In the genomic region with DNA sequence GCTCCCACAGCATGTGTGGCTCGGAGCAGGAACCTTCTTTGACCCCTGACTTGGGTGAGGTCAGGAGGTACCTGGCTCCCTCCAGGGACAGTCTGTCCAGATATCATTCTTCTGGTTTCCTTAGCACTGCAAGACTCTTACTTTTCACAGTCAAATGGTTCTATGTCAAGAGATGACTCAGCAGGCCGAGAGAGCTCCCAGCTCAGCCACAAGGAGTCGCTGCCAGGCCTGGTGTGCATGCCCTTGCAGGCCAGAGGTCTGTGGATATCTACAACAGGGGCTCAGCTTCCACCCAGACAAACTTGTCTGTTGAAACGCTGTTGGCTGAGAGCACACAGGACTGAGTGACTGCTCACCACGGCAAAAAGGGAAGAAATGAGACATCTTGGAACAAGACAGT, we compare ENCODE assay signal across 10 mouse cellular contexts. TPM values are rescaled to one million over a fixed set of nuclear protein-coding genes. Genes with fewer than 3 reads are reported as not detected.
DNase-seq lines count a peak whose midpoint lies in the region; ATAC-seq and TF ChIP-seq lines count a peak whose summit lies in the region.
"Had no signal": no experiment of that assay in that cellular context is flagged by ENCODE, and none has a peak within 500 bp of the region (broad histone marks: within the 10 kb centered on the region; RNA-seq: fewer than 3 reads in every experiment).

No protein-coding gene starts in this region.

- no peak overlapping the region for H3K4me2 ChIP-seq in intestine, postnatal 0 days (replicated peaks; ENCODE audit: low read depth)
- H3K4me2 ChIP-seq in intestine, embryonic 15.5 days (replicated peaks): no peak overlapping the region
- H3K4me2 ChIP-seq: embryonic facial prominence, embryonic 13.5 days had no signal

- 53% methylated on average over 5 of the region's 5 CpGs for WGBS in intestine, postnatal 0 days
- 54% methylated on average over 5 of the region's 5 CpGs for WGBS in intestine, embryonic 15.5 days
- 45% methylated on average over 5 of the region's 5 CpGs for WGBS in olfactory bulb, adult 2 months

- no peak for ATAC-seq in intestine, postnatal 0 days
- ATAC-seq in intestine, embryonic 15.5 days: no peak
- no peak for ATAC-seq in activated CD4-positive, CD25-positive, alpha-beta regulatory T cell, adult 4 months

- no peak for TF ChIP-seq POLR2A in ES-Bruce4 (IDR thresholded peaks at IDR 0.05; ENCODE audit: insufficient read depth, low read length)
- no peak for TF ChIP-seq POLR2A in brain, embryonic 14.5 days (IDR thresholded peaks at IDR 0.05; ENCODE audit: borderline replicate concordance, extremely low read depth, insufficient read depth, insufficient read length, poor library complexity, severe bottlenecking)
- no peak for TF ChIP-seq POLR2A in olfactory bulb, adult 2 months (IDR thresholded peaks at IDR 0.05; ENCODE audit: insufficient read depth, low read depth, low read length)

- H3K9ac ChIP-seq in intestine, postnatal 0 days (ENCODE audit: low read depth, low read length): no peak overlapping the region
- no peak overlapping the region for H3K9ac ChIP-seq in intestine, embryonic 15.5 days
- H3K9ac ChIP-seq in ES-Bruce4 (ENCODE audit: low read depth, poor library complexity, severe bottlenecking): no peak overlapping the region
- H3K9ac ChIP-seq: embryonic facial prominence, embryonic 13.5 days had no signal

- no peak for DNase-seq in brain, embryonic 14.5 days (ENCODE audit: low read depth)
- DNase-seq in kidney, adult 8-10 months: peak; percentile 30 to 67
- no peak for DNase-seq in right cerebral cortex, adult 2 months (ENCODE audit: low spot score in 2 of 2)

- no peaks in the 10 kb centered on the region for H3K9me3 ChIP-seq in intestine, postnatal 0 days (ENCODE audit: control insufficient read depth)
- no peaks in the 10 kb centered on the region for H3K9me3 ChIP-seq in intestine, embryonic 15.5 days
- no peaks in the 10 kb centered on the region for H3K9me3 ChIP-seq in ES-Bruce4 (replicated peaks; ENCODE audit: control insufficient read depth, insufficient read depth, low read length, poor library complexity, severe bottlenecking)
- H3K9me3 ChIP-seq: embryonic facial prominence, embryonic 13.5 days had no signal

- no peaks in the 10 kb centered on the region for H3K27me3 ChIP-seq in intestine, postnatal 0 days (replicated peaks; ENCODE audit: control insufficient read depth, insufficient read depth, low read length)
- no peaks in the 10 kb centered on the region for H3K27me3 ChIP-seq in intestine, embryonic 15.5 days (replicated peaks)
- no peaks in the 10 kb centered on the region for H3K27me3 ChIP-seq in ES-Bruce4 (ENCODE audit: control insufficient read depth, insufficient read depth, low read length, poor library complexity, severe bottlenecking)
- H3K27me3 ChIP-seq: embryonic facial prominence, embryonic 13.5 days had no signal

- H3K27ac ChIP-seq in intestine, postnatal 0 days (ENCODE audit: low read depth, low read length): no peak overlapping the region
- H3K27ac ChIP-seq in intestine, embryonic 15.5 days: no peak overlapping the region
- H3K27ac ChIP-seq in ES-Bruce4 (ENCODE audit: insufficient read depth, low read length): 0 out of 2 replicates have a peak overlapping the region, but pooled peaks have one; percentile 17
- no peak overlapping the region for H3K27ac ChIP-seq in olfactory bulb, adult 2 months (ENCODE audit: insufficient read depth, low read depth, low read length)
- H3K27ac ChIP-seq: embryonic facial prominence, embryonic 13.5 days had no signal

- H3K4me3 ChIP-seq in intestine, postnatal 0 days (ENCODE audit: low read depth, low read length): no peak overlapping the region
- H3K4me3 ChIP-seq in intestine, embryonic 15.5 days (replicated peaks): no peak overlapping the region
- H3K4me3 ChIP-seq in ES-Bruce4 (ENCODE audit: low read depth, low read length): no peak overlapping the region
- H3K4me3 ChIP-seq in olfactory bulb, adult 2 months (ENCODE audit: insufficient read depth, low read depth, low read length): no peak overlapping the region
- H3K4me3 ChIP-seq: embryonic facial prominence, embryonic 13.5 days had no signal

- TF ChIP-seq CTCF in intestine, postnatal 0 days (IDR thresholded peaks at IDR 0.05; ENCODE audit: low read depth): peak; percentile 84
- TF ChIP-seq CTCF in ES-Bruce4 (IDR thresholded peaks at IDR 0.05; ENCODE audit: low read depth, low read length): peak; percentile 79
- peak; percentile 44 for TF ChIP-seq CTCF in brain, embryonic 14.5 days (IDR thresholded peaks at IDR 0.05; ENCODE audit: borderline replicate concordance, extremely low read depth, insufficient read depth, insufficient read length)
- peak; percentile 61; the same call in 1 of the 2 replicates for TF ChIP-seq CTCF in olfactory bulb, adult 2 months (IDR thresholded peaks at IDR 0.05; ENCODE audit: insufficient read depth, low read depth, low read length)

- no peaks in the 10 kb centered on the region; the same call in 1 of the 2 replicates for H3K36me3 ChIP-seq in intestine, postnatal 0 days (ENCODE audit: control insufficient read depth, insufficient read depth)
- no peaks in the 10 kb centered on the region for H3K36me3 ChIP-seq in intestine, embryonic 15.5 days
- H3K36me3 ChIP-seq in ES-Bruce4 (ENCODE audit: control insufficient read depth, insufficient read depth, low read length, poor library complexity, severe bottlenecking): 0 out of 2 replicates have a peak, but pooled peaks cover 4% of the 10 kb centered on the region

- H3K4me1 ChIP-seq in intestine, postnatal 0 days (replicated peaks; ENCODE audit: control insufficient read depth, insufficient read depth, low read length): no peaks in the 10 kb centered on the region
- 0 out of 2 replicates have a peak, but pooled peaks cover 8% of the 10 kb centered on the region for H3K4me1 ChIP-seq in intestine, embryonic 15.5 days (replicated peaks)
- peaks cover 7% of the 10 kb centered on the region for H3K4me1 ChIP-seq in ES-Bruce4 (ENCODE audit: control insufficient read depth, insufficient read depth, low read length)
- peaks cover 52% of the 10 kb centered on the region for H3K4me1 ChIP-seq in olfactory bulb, adult 2 months (ENCODE audit: control insufficient read depth, insufficient read depth, low read length)

- 0 out of 2 replicates have a peak, but pooled peaks have one; percentile 34 for TF ChIP-seq EP300 in ES-Bruce4 (IDR thresholded peaks at IDR 0.05; ENCODE audit: insufficient read depth, low read depth, low read length)

RNA-seq across cellular contexts. Expression of a gene that starts 20.9 kb away (rescaled TPM):
- 3.3 TPM in 2 replicates for polyA plus RNA-seq in intestine, postnatal 0 days (2015; fragmentation: Nextera tagmentation; extraction: Ambion mirVana)
- 6.9 and 8.2 TPM in 2 replicates for polyA plus RNA-seq in intestine, embryonic 15.5 days (2015; fragmentation: Nextera tagmentation; extraction: Ambion mirVana)
- 68.6 and 79.1 TPM in 2 replicates for polyA plus RNA-seq in ES-Bruce4 (2011; ENCODE audit: insufficient read depth, insufficient read length, low read depth, missing spikeins)
- polyA plus RNA-seq in brain, embryonic 14.5 days (2012; rRNA removed): 8.2 and 10.3 TPM in 2 replicates
- 377 and 809 TPM in 2 replicates for polyA plus RNA-seq in olfactory bulb, adult 2 months (2012; ENCODE audit: insufficient read depth, insufficient read length, low replicate concordance, missing spikeins)
- 100 to 1,000 TPM; 227 to 315 TPM for polyA plus RNA-seq in activated CD4-positive, CD25-positive, alpha-beta regulatory T cell, adult 4 months (2017; shearing (Covaris generic))

RNA-seq across cellular contexts. Expression of a gene that starts 30.1 kb away (rescaled TPM):
- polyA plus RNA-seq in intestine, postnatal 0 days (2015; fragmentation: Nextera tagmentation; extraction: Ambion mirVana): 605 and 624 TPM in 2 replicates
- 720 and 848 TPM in 2 replicates for polyA plus RNA-seq in intestine, embryonic 15.5 days (2015; fragmentation: Nextera tagmentation; extraction: Ambion mirVana)
- polyA plus RNA-seq in ES-Bruce4 (2011; ENCODE audit: insufficient read depth, insufficient read length, low read depth, missing spikeins): 589 and 680 TPM in 2 replicates
- 231 and 285 TPM in 2 replicates for polyA plus RNA-seq in brain, embryonic 14.5 days (2012; rRNA removed)
- polyA plus RNA-seq in olfactory bulb, adult 2 months (2012; ENCODE audit: insufficient read depth, insufficient read length, low replicate concordance, missing spikeins): 531 TPM in 1 of 2 replicates, not detected in the other
- 100 to 1,000 TPM; 281 to 307 TPM for polyA plus RNA-seq in activated CD4-positive, CD25-positive, alpha-beta regulatory T cell, adult 4 months (2017; shearing (Covaris generic))

RNA-seq across cellular contexts. Expression of a gene that starts 48.1 kb away (rescaled TPM):
- not detected in 2 replicates for polyA plus RNA-seq in intestine, postnatal 0 days (2015; fragmentation: Nextera tagmentation; extraction: Ambion mirVana)
- polyA plus RNA-seq in intestine, embryonic 15.5 days (2015; fragmentation: Nextera tagmentation; extraction: Ambion mirVana): not detected in 2 replicates
- polyA plus RNA-seq in ES-Bruce4 (2011; ENCODE audit: insufficient read depth, insufficient read length, low read depth, missing spikeins): not detected in 2 replicates
- not detected in 2 replicates for polyA plus RNA-seq in brain, embryonic 14.5 days (2012; rRNA removed)
- polyA plus RNA-seq in olfactory bulb, adult 2 months (2012; ENCODE audit: insufficient read depth, insufficient read length, low replicate concordance, missing spikeins): not detected in 2 replicates
- not detected for polyA plus RNA-seq in activated CD4-positive, CD25-positive, alpha-beta regulatory T cell, adult 4 months (2017; shearing (Covaris generic))
- polyA plus RNA-seq: embryonic facial prominence, embryonic 13.5 days; liver, embryonic 16.5 days had no signal

Comparison
In these comparisons a context has a peak if more than half of its experiments do, and no peak if none do; other contexts are left out.
1. DNase-seq: peak in kidney, adult 8-10 months (2 of 2); none in brain, embryonic 14.5 days (single experiment) and right cerebral cortex, adult 2 months (0 of 2).
2. Peak in every context shown above with its lines, with median percentiles within 50 percentile points of each other: CTCF ChIP-seq.